Mouse (Mus musculus) urinary bladder, postnatal 36 days (tissue): Measurements from ENCODE around the gene Ttc25.
"Not testable (repeated sequence)": the region's sequence is repeated elsewhere in the genome, so short reads cannot be mapped to it uniquely, and the experiment has no call there.

ENCODE experiments used
- DNase-seq, 2 experiments: peaks; one replicate each; pipeline ENCODE4 v3.0.0; 2022; ENCODE audit warnings: low spot score in 2 of 2, mixed read lengths in 1 of 2

Gene Ttc25

GRCm38 (mm10) chr11:100528375-100529165 is 16.8 kb upstream of the Ttc25 start:
- no peak for DNase-seq

- no peak for DNase-seq
Measured at GRCm38 (mm10) chr11:100533871-100534270, 11.5 kb upstream of the Ttc25 start.

GRCm38 (mm10) chr11:100534411-100534810 is 11.0 kb upstream of the Ttc25 start:
- not testable (repeated sequence) for DNase-seq

- not testable (repeated sequence) for DNase-seq
Measured at GRCm38 (mm10) chr11:100534821-100535220, 10.6 kb upstream of the Ttc25 start.

GRCm38 (mm10) chr11:100535996-100536395 is 9.4 kb upstream of the Ttc25 start:
- DNase-seq, result no peak

GRCm38 (mm10) chr11:100536466-100536865 is 8.9 kb upstream of the Ttc25 start:
- no peak for DNase-seq

GRCm38 (mm10) chr11:100540966-100541365 is 4.4 kb upstream of the Ttc25 start:
- DNase-seq, result no peak

GRCm38 (mm10) chr11:100541577-100541976 is 3.8 kb upstream of the Ttc25 start:
- no peak for DNase-seq

GRCm38 (mm10) chr11:100545746-100546085 is 309 bp downstream of the Ttc25 start:
- DNase-seq, result no peak

- no peak for DNase-seq
Measured at GRCm38 (mm10) chr11:100546955-100547354, 1.5 kb downstream of the Ttc25 start.

GRCm38 (mm10) chr11:100548141-100548540 is 2.7 kb downstream of the Ttc25 start:
- no peak for DNase-seq

- no peak for DNase-seq
Measured at GRCm38 (mm10) chr11:100549466-100549865, 4.1 kb downstream of the Ttc25 start.

- DNase-seq, result no peak
Measured at GRCm38 (mm10) chr11:100550101-100550500, 4.7 kb downstream of the Ttc25 start.

GRCm38 (mm10) chr11:100552842-100553241 is 7.4 kb downstream of the Ttc25 start:
- DNase-seq, result peak in 1 of 2 experiments; percentile 40

- DNase-seq, result peak in 1 of 2 experiments; percentile 58
Measured at GRCm38 (mm10) chr11:100555583-100555982, 10.2 kb downstream of the Ttc25 start.

- DNase-seq, result no peak
Measured at GRCm38 (mm10) chr11:100557563-100557962, 12.2 kb downstream of the Ttc25 start.

- DNase-seq, result no peak
Measured at GRCm38 (mm10) chr11:100559476-100559875, 14.1 kb downstream of the Ttc25 start.

GRCm38 (mm10) chr11:100561748-100562147 is 16.3 kb downstream of the Ttc25 start:
- no peak for DNase-seq

GRCm38 (mm10) chr11:100564297-100564696 is 18.9 kb downstream of the Ttc25 start:
- no peak for DNase-seq

- no peak for DNase-seq
Measured at GRCm38 (mm10) chr11:100564703-100565102, 19.3 kb downstream of the Ttc25 start.

- DNase-seq, result no peak
Measured at GRCm38 (mm10) chr11:100567229-100567628, 21.8 kb downstream of the Ttc25 start.

- DNase-seq, result no peak
Measured at GRCm38 (mm10) chr11:100567815-100568245, 22.4 kb downstream of the Ttc25 start.

GRCm38 (mm10) chr11:100568692-100569091 is 23.3 kb downstream of the Ttc25 start:
- no peak for DNase-seq

- no peak for DNase-seq
Measured at GRCm38 (mm10) chr11:100569789-100570188, 24.4 kb downstream of the Ttc25 start.
